Mouse (Mus musculus) large intestine, adult 2 months (tissue): ENCODE measurements around the gene Chd1. TPM values are rescaled to one million over a fixed set of nuclear protein-coding genes. Genes with fewer than 3 reads are reported as not detected.
"Not testable (repeated sequence)": the region's sequence is repeated elsewhere in the genome, so short reads cannot be mapped to it uniquely, and the experiment has no call there.

Source experiments
- DNase-seq: peaks from one replicate; pipeline ENCODE4 v3.0.0-alpha.2; 2012; ENCODE audit warnings: low read depth, low spot score
- WGBS: fragments of 180-500 bp; shearing (Covaris S2); methylation state at CpG from one replicate; pipeline ENCODE4 v1.1.7; 2018; 5-methylcytosine and 5-hydroxymethylcytosine counted together
- polyA plus RNA-seq: library from polyadenylated mRNA; depleted of rRNA; stranded (reverse); fragments of >200 nt; gene quantifications from 2 replicates; pipeline ENCODE4 v1.2.3, GENCODE M21; 2012

Chd1 gene
- polyA plus RNA-seq, 1 experiment, result 2.6 TPM

GRCm38 (mm10) chr17:15723866-15724475, 19.2 kb downstream of the Chd1 start:
- WGBS, result 74% methylated on average over 4 of the region's 5 CpGs
- not testable (repeated sequence) for DNase-seq

- WGBS, result 93% methylated on average over 5 of the region's 5 CpGs
- no peak for DNase-seq
These were observed 26.9 kb downstream of the Chd1 start for GRCm38 (mm10) chr17:15731706-15732105.

- 94% methylated on average over 10 of the region's 10 CpGs for WGBS
- no peak for DNase-seq
These were observed 32.7 kb downstream of the Chd1 start for GRCm38 (mm10) chr17:15737346-15737917.

- 84% methylated on average over 8 of the region's 8 CpGs for WGBS
- no peak for DNase-seq
These were observed 37.1 kb downstream of the Chd1 start for GRCm38 (mm10) chr17:15741836-15742235.

GRCm38 (mm10) chr17:15742953-15743352, 38.2 kb downstream of the Chd1 start:
- DNase-seq, result no peak
- 91% methylated on average over 10 of the region's 10 CpGs for WGBS

- WGBS, result 84% methylated on average over 5 of the region's 5 CpGs
- DNase-seq, result no peak
These were observed 38.6 kb downstream of the Chd1 start for GRCm38 (mm10) chr17:15743379-15743778.

GRCm38 (mm10) chr17:15746696-15747095, 41.9 kb downstream of the Chd1 start:
- 85% methylated on average over 11 of the region's 11 CpGs for WGBS
- no peak for DNase-seq

- WGBS, result 79% methylated on average over 6 of the region's 6 CpGs
- no peak for DNase-seq
These were observed 43.3 kb downstream of the Chd1 start for GRCm38 (mm10) chr17:15748022-15748421.

- not testable (repeated sequence) for DNase-seq
- 87% methylated on average over 5 of the region's 5 CpGs for WGBS
These were observed 46.5 kb downstream of the Chd1 start for GRCm38 (mm10) chr17:15751264-15751663.

- DNase-seq, result no peak
- WGBS, result 77% methylated on average over 8 of the region's 8 CpGs
These were observed 56.4 kb downstream of the Chd1 start for GRCm38 (mm10) chr17:15761191-15761590.

GRCm38 (mm10) chr17:15769081-15769724, 64.4 kb downstream of the Chd1 start:
- DNase-seq, result no peak

GRCm38 (mm10) chr17:15773956-15774355, 69.2 kb downstream of the Chd1 start:
- no peak for DNase-seq
- 70% methylated on average over 6 of the region's 6 CpGs for WGBS

More at GRCm38 (mm10) chr17:15769081-15769724, 64.4 kb downstream of the Chd1 start:
- whole genome bisulfite sequencing, result 61% methylated on average over 7 of the region's 7 CpGs

GRCm38 (mm10) chr17:15774565-15775215, 69.9 kb downstream of the Chd1 start:
- no peak for DNase-seq
- WGBS, result 58% methylated on average over 5 of the region's 5 CpGs

GRCm38 (mm10) chr17:15776349-15776748, 71.6 kb downstream of the Chd1 start:
- WGBS, result 63% methylated on average over 5 of the region's 5 CpGs
- DNase-seq, result no peak

- DNase-seq, result no peak
- 80% methylated on average over 6 of the region's 6 CpGs for WGBS
These were observed 73.2 kb downstream of the Chd1 start for GRCm38 (mm10) chr17:15777979-15778378.

- WGBS, result 29% methylated on average over 3 of the region's 3 CpGs
- DNase-seq, result no peak
These were observed 82.3 kb downstream of the Chd1 start for GRCm38 (mm10) chr17:15787036-15787435.

- no peak for DNase-seq
- WGBS, result 91% methylated on average over 8 of the region's 8 CpGs
These were observed 85.9 kb downstream of the Chd1 start for GRCm38 (mm10) chr17:15790716-15791115.

- no peak for DNase-seq
- 80% methylated on average over 3 of the region's 3 CpGs for WGBS
These were observed 94.5 kb downstream of the Chd1 start for GRCm38 (mm10) chr17:15799195-15799793.

GRCm38 (mm10) chr17:15804008-15804812, 99.4 kb downstream of the Chd1 start:
- DNase-seq, result no peak
- WGBS, result 45% methylated on average over 15 of the region's 15 CpGs
